Mouse (Mus musculus) kidney, adult 10 weeks (tissue): ENCODE results near the gene Sly. TPM values are rescaled to one million over a fixed set of nuclear protein-coding genes. Genes with fewer than 3 reads are reported as not detected.

Experiments used
- polyA plus RNA-seq: library from polyadenylated mRNA; stranded (reverse); fragments of 350-450 nt; fragmentation: Illumina TruSeq; extraction: RNeasy Lipid Tissue Mini Kit (QIAGEN cat#74804); gene quantifications from one replicate; pipeline ENCODE4 v1.2.3, GENCODE M21; 2014; ENCODE audit warnings: low read depth, low replicate concordance

The Sly gene
- not detected for polyA plus RNA-seq

DNA sequence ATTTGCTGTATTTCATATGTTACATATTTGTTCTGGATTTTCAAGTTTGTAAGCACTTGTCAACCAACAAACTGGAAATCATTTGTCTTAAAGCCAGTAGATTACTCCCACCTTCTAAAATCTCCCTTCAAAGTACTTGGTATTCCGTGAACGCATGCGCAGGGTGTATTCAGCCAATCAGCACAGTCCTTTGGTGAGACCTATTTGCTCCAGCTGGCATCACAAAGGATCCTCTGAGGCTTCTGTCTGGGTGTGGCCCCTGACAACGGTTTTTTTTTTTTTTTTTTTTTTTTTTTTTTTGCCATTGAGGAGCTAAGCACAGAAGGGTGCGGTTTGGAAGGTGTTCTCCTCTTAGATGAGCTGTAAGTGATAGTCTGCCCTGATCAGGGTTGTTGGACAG, at the start of gene Sly:
Gene Sly, plus strand, starts transcription at position 301 of the 400 bp plus-strand sequence.

